Mouse (Mus musculus): ENCODE measurements at regions not wholly inside any gene's neighbourhood (a gene's known extent, or its start where the extent isn't known, plus 50 kb on each side); places are given as distances from the start of the nearest gene placed in this dataset.

DNA sequence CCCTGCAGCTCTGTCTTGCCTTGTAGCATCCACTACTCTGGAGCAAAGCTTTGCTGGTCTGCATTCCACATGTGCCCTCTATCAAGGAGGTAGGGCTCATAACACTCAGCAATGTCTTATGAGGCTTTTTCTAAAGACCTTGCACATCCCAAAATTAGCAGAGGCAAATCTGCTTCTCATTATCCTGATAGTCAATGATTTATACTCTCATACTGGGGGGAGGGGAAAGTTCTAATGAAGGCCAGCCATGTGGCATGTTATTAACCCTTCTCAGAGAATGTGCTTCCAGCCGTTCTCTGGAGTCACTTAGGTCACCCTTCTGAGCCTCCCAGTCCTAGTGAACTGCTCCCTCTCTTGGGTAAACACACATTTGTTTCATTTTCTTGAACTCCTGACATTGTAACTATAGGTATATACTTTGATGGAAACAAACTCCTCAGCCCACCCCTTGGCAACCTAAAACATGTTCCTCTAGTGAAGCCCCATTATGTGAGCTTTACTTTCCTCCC is 307.7 kb upstream of the Nt5c1b start:
- in situ Hi-C loops (cut with MboI, MseI) = no loop called here

DNA sequence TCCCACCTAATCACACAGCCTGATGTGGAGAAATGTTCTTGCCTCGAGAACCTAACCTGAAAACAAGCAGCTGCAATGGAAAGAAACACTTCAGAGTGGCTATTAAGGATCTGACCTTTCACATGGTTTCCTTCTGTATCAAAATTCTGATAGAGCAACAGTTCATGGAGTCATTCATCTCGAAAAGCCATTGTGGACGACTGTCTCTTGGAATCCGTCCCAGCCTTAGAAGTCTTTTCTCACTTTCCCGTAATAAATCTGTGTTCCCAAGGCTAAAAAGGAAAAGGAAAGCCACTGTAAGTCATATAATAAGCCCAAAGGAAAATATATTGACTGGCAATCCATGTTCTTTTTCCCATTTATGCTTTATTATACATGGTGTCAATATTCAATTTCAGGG is 291.4 kb upstream of the Nt5c1b start:
- in situ Hi-C loops (cut with MboI, MseI) = no loop called here

DNA sequence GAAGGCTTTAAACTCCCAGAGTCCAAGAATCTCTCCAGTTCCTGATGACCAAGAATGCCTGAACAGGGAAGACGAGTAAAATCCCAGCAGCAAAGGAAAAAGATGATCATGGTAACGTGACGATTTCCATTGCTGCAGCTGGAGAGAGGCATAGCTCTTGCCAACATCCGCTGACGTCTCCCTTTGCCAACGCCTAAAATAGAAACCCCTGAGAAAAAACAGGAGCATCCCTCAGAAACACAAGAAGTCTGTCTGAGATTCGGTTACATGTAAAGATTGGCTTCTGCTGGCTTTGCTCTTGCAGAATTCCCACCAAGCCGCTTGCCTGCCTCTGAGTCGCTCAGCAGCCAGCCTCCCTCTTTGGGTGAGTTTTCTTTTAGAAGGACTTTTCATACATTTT is 290.3 kb upstream of the Nt5c1b start:
- in situ Hi-C loops (cut with MboI, MseI) = no loop called here

DNA sequence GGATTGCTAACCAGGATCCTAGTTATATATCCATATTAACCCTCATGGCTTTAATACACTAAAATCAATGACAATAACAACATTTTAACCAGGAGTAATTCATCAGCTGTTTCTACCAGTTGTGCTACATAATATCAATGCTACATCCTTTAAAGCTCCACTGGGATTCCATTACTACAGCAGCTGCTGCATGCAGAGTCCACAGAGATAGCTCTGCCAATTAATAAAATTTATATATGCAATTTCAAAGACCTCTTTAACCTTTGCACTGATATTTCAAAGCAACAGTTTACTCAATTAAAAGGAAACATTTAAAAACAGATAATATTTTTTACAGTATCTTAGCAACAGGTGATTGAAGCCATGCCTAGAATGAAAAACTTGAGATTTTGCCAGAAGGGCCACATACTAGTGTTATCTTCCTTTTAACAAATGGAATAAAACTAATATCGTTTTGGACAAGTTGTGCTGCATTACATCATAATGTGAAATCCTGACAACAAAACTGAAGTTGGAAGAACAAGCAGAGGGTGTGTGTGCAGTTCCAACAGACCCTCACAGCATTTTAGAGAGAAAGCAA is 256.8 kb upstream of the Nt5c1b start:
- in situ Hi-C loops (cut with MboI, MseI) = no loop called here

DNA sequence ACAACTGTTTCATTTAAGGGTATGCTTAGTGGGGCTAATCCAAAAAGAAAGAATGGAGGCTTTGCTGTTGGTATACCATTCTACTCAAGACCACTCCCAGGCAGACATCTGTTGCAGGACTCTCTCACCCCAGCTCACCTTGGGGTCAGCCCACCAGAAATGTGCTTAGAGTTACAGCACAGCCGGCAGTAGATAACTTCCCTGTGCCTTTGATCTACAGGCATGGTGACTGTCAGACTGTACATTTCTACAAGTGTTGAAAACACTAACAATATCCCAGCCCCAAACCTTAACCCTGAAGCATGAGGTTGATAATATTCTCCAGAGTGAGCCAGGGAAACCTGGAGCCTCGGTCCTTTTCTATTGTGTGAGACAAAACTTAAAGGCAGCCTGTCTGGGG is 247.7 kb upstream of the Nt5c1b start:
- in situ Hi-C loops (cut with MboI, MseI) = no loop called here

DNA sequence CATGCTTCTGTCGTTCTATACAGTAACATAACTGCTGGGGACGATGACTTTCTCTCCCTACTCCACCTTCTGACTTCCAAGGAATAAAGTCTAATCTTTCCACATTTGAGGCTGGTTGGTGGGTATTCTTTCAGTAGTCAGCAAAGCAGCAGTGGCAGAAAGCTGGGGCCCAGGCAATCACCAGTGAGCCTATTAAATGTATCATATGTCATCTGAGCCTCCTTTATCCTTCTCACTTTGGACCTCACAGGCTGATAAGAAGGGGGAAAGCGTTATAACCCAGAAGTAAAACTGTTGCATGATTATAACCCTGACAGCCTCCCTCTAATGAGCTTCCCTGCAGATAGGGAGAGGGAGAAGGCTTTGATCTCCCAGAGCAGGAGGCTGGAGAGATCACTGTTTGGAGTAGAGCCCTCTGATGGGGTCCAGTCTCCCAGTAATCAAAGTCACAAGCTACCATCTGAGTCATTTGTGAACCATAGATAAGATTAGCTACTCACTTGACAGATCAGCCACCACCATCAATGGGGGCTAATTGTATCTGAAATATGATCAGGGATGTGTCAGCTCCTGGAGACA is 241.7 kb upstream of the Nt5c1b start:
- in situ Hi-C loops (cut with MboI, MseI) = no loop called here

DNA sequence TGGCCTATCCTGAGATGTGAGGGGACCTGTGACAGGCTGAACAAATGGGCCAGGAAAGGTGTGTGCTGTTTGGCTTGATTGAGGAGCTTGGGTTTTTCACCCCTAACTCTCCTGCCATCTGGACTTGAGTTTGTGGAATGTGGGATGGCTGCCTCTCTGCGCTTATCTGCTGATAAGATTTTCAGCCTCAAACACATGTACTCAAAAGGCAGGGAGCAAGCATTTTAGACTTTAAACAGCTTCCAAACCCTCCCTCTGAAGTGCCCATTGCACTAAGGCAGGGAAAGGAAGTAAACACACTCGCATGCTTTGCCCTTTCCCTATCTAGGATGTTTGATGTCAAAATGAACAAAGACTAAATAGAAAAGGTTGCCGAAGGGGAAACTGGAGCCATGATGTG is 235.6 kb upstream of the Nt5c1b start:
- in situ Hi-C loops (cut with MboI, MseI) = no loop called here

DNA sequence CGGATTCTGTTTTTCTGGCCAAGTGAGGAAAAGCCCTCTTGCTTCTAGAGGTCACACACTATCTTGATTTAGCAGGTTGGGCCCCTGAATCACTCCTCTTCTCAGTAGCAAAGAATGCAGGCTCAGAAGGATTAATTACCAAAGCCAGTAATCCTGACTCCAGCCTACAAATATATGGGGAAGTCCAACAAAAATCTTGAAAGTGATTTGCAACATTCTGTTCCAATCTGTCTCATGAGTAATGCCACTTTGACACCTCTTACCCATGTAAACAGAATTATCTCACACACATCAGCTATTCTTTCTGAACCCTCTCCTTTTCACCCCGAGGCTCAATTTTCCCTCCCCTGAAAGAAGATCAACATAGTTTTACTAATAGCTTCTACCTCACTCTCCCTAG is 233.9 kb upstream of the Nt5c1b start:
- in situ Hi-C loops (cut with MboI, MseI) = no loop called here

DNA sequence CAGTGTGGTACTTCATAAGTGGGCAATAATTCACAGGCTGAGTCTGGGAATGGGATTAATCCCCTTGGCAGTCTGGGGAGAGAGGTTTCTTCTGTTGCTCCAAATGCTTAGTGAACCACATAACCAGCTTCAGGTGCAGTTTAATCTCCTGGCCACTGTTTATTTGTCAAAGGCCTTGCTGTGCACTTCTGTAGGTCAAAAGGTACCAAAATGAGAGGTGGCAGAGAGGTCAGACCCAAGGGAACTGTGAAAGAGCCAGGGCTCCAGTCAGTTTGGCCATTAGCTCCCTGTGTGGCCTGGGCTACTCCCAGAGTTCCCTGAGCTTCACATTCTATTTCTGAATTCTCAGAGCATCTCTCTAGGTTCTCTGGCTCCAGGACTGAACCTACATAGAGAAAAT is 229.6 kb upstream of the Nt5c1b start:
- in situ Hi-C loops (cut with MboI, MseI) = no loop called here

DNA sequence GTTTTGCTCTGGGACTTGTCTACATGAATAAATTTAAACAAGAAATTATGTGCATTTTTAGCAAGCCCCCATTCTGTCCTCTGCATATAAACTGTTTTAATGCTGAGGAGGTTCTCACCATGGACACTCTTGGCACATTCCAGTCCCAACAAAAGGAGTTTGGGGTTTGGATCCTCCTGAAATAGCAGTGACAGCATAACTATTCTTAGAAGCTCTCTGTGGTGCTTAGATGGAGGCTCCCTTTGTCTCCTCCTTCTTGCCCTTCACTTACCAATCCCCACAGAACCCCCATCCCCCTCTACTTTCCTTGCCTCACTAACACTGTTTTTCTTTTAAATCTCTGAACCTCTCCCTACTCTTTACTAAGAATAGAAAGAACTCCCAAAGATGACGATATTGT is 208.9 kb upstream of the Nt5c1b start:
- in situ Hi-C loops (cut with MboI, MseI) = loop anchor here in 1 of 2 experiments (10.0 kb wide), 1 partner anchor 644 kb away; no protein-coding TSS in a partner anchor

DNA sequence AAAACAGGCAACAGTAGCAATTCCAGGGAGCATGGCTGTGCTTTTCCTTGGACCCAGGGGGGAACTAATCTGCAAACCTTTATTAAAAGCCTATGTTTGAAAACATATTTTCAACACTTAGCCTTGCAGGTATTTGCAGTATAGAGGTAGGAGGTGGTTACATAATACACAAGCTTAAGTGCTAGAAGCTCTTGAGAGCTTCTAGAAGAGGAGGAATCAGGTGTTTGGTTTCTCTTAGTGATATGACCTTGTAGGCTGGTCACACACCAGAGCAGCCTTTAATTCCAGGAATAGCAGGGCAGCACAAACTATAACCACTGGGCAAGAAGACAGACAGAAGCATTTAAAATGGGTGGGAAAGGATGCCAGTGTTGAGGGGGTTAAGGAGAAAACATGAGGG is 201.7 kb upstream of the Nt5c1b start:
- in situ Hi-C loops (cut with MboI, MseI) = loop anchor here in 1 of 2 experiments (10.0 kb wide), 1 partner anchor 637 kb away; no protein-coding TSS in a partner anchor

DNA sequence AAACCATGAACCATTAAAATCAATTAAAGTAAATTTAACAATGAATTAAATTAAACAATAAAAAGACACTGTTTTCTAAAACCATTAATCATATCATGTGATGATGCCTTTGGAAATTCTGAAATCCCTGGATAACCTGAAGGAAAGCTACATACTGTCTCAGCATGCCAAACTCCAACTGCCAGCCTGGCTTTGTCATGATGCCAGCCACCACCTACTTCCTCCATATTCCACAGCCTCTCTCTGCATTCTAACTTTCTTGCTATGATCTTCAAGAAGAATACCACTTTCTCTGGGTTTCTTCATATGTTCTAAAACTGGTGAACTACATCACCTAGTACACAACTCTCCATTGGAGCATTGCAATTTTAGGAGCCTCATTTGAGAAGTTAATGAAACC is 201.2 kb upstream of the Nt5c1b start:
- in situ Hi-C loops (cut with MboI, MseI) = loop anchor here in 1 of 2 experiments (10.0 kb wide), 1 partner anchor 636 kb away; no protein-coding TSS in a partner anchor

DNA sequence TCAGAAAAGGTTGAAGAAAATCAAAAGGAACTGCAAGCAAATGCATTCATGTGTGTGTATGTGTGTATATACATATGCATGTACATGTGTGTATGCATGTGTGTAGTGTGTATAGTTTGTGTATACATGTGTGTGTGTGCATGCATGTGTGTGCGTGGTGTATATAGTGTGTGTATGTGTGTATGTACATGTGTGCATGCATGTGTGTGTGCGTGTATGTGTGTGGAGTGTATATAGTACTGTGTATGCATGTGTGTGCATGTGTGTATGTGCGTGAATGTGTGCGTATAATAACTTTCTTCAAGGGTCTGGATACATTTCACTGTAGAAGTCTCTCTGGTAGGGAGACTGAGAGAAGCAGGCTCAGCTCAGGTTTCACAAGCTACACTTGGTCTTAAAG is 191.1 kb upstream of the Nt5c1b start:
- in situ Hi-C loops (cut with MboI, MseI) = no loop called here

DNA sequence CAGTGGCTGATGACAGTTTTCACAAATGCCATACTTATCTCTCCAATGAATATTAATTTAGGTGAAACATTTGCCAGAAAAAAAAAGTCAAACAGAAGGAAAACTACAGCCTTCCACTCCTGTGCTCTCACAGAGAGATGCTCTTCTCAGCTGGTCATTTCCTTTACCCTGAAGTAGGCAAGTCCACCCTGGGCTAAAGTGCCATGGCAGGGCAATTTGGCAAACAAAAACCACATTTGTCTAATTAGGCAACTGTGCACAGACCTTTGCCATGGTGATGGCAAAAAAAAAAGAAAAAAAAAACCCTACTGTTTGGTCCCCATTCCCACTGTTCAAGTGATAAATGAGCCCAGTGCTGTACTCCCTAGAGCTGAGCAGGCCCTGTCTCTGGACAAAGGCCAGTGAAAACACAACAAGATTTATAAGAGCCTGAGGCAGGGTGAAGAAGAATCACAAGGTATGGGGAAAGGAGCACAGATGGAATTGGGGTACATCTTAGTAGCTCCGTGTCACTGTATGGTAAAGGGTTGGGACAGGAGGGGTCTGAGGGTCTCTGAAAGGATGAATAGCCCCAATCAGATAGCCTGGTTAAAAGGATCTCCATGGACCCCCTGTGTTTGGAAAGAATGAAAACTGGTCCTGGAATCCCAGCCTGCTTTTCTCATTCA is 190.5 kb upstream of the Nt5c1b start:
- in situ Hi-C loops (cut with MboI, MseI) = no loop called here

DNA sequence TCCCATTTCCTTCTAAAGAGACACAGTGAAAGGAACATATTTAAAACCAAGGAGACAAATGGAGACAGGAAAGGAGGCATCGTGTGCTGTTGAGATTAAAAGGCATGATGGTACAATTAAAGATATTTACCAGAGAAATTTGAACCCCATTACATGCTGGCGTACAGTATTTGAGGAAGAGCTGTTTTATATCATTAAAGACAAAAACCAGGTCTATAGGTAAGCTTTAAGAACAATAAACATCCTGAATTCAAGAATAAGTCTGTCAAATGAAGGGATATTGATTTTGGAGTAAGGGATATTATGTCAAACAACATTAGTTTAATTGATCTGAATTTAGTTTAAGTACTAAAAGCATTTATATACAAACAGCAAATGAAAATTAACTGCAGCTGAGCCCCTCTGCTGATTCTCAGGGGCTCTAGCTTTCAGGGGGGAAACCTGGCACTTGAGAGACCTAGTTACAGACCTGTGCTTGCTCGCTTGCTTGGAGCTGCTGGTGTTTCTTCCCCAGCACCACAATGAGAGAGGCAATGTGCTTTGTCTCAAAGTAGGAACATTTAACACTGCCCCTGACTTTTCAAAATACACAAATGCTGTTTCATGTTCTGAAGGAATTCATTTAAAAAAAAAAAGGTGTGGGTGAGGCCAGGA is 189.8 kb upstream of the Nt5c1b start:
- in situ Hi-C loops (cut with MboI, MseI) = no loop called here

DNA sequence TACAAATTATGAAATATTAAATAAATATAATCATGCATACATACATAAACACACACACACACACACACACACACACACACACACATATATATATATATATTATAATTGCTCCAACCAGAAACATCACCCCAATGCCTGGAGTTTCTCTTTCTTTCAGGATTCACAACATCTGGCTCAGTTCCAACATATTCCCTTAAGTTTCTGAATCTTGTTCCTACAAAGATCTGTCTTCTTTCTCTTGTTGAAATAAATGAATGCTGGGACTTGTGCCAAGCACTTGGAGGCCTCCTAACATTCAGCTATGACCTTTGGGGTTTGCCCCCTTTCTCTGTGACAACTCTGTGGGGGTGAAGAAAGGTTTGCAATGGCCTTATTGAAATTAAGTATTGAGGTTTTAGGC is 187.2 kb upstream of the Nt5c1b start:
- in situ Hi-C loops (cut with MboI, MseI) = no loop called here

DNA sequence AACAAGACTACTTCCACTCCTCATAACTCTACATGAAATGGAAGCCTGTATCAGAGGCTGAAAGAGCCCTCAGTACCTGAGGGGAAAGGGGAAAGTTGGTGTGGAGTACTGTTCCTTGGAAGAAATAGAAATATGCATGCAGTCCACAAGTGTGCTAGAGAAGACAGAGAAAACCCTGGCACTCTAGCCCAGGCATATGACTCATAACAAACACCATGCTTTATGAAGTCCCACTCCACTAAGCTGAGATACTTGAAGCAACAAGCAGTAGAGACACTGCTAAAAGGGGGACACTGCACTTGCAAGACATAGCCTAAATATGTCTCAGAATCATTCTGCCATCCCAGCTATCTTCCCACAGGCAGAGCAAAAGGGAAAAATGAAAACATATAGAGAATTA is 183.2 kb upstream of the Nt5c1b start:
- in situ Hi-C loops (cut with MboI, MseI) = no loop called here

DNA sequence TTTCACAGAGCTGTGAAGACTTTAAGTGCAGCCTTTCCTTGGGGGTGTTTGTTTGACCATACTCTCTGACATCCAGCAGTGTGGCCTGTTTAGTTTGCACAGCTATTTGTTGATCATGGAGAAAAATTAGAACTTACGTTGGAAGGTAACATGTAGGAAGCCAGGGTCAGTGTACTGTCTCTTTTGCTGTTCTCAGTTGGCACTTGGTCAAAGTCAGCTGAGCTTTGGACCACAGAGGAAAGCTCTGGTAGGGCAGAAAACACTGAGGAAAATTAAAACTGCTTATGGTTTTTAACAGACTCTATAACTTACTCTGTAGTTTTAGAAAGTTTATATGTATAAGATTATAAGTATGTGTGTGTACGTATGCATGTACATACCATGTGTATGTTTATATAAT is 180.0 kb upstream of the Nt5c1b start:
- in situ Hi-C loops (cut with MboI, MseI) = no loop called here

DNA sequence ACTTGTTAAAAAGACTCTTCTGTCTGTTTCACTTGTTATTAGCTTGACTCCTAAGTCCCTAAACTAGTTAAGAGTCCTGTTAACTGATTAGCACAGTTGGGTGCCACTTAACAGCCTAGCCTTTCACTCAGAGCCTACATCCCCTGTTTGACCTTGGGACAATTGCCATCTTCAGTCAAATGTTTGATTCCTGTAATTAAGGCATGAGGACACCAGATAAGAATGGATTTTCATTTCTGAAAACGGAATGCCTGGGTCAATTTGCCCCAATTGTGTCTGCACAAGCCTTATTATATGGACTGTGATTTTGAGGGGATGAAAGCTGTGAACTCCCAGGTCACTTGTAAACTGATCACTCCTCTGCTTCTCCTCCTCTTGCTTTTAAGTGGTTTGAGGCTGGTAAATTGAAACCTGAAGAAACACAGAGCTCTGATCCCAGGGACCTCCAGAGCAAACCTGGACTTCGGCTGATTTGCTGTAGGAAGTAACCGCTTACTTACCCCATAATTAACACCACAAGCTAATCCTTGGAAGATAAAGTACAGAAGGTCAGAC is 171.8 kb upstream of the Nt5c1b start:
- in situ Hi-C loops (cut with MboI, MseI) = no loop called here

DNA sequence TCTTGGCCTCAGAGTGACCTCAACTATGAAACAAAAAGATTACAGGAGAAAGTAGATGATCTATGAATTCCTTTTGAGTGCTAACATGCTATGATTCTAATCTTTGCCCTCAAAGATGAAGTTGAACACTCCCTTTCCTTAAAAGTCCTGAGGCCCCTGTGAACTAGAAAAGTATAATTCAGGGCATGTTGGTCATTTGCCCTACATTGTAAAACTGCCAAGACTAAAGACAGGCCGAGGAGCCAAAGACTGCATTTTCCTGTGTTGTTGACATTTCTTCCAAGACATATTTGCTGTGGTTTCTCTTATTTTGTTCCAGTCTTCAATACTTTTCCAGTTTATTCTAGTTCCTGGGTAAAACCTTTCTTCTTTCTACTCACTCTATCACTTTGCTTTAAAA is 159.9 kb upstream of the Nt5c1b start:
- in situ Hi-C loops (cut with MboI, MseI) = no loop called here

DNA sequence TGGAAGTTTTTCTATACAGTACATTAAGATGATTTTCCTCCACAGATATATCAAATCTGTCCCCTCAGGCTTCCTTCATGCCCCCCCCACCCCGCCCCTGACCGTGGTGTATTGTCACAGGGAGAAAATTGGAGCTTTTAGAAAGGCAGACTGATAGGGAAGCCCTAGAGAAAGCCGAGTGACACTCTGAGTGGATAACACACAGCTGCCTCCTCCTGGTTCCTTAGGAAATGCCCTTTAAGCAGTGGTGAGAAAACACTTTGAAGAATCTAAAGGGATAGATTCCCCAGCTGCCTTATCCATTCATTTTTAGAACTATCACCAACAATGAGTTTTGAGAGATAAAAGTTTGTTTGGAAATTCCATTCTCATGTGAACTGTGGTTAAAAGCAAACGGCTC is 147.0 kb upstream of the Nt5c1b start:
- in situ Hi-C loops (cut with MboI, MseI) = loop anchor here in 1 of 2 experiments (10.0 kb wide), 1 partner anchor 322 kb away; no protein-coding TSS in a partner anchor

DNA sequence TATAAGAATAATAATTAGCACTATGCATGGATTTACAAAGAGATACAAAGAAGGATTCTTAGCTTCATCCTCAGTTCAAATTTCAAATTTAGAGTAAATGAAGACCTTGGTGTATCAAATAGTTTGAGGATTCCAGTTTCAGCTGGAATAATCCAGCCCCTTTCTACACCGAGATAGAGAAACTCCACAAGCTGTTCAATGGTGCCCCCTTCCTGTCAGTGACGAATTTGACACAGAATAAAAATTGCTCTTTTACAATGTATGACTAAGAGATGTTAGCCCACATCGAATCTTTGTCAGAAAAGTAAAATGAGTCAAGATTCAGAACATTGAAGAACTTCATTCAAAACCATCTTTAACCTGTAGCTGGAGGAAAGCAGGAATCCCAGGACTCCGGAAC is 145.9 kb upstream of the Nt5c1b start:
- in situ Hi-C loops (cut with MboI, MseI) = loop anchor here in 1 of 2 experiments (10.0 kb wide), 1 partner anchor 321 kb away; no protein-coding TSS in a partner anchor
